Mouse (Mus musculus): ENCODE measurements around the gene Ccnd3. TPM values are rescaled to one million over a fixed set of nuclear protein-coding genes. Genes with fewer than 3 reads are reported as not detected.
"Not testable (repeated sequence)": the region's sequence is repeated elsewhere in the genome, so short reads cannot be mapped to it uniquely, and the experiment has no call there.

The Ccnd3 gene
- polyA plus RNA-seq, 1 experiment from 2014 or later, result 276 TPM

DNA sequence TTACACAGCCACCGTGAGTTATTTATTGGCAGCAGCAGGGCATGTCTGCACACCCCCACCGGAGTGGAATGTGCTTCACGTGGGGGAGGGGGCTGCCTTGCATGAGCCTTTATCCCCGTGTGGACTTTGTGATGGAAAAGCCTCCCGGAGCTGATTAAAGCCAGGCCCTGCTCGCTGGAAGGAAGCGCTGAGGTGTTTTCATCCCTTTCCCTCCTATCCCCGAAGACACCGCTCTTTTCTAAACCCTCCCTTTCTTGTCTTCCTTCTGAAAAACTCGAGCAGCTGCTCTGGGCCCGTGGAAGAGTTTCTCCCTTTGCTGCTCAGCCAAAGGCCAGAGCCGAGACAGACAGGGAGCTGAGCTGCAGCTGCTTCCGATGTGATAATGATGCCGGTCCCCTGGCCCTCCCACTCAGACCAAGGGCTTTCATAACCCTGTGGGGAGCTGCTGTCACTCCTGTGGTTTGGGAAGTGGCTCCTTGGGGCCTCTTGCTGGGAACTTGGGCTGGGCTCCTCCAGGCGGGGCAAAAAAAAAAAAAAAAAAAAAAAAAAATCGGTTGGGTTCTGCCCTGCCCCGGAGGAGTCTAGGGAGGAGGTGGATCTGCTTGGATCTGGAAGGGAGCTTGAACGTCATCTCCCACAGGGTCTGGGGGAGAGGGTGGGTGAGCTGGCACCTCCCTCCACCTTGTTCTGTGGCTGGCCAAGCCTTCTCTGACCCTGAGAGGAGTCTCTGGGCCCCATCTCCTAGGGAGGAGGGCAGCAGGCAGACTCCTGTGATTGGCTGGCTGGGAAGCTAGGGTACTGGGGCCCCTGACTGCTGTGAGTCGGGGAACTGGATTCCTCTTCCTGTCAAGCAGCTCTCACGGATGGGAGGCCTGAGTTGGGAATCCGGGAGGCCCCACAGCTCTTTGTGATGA is 90.7 kb downstream of the Ccnd3 start:
- H3K4me3 ChIP-seq (ENCODE audit: low read length), result peak overlapping the region; percentile 81
- peak overlapping the region; percentile 95 for H3K27ac ChIP-seq (ENCODE audit: low read depth, low read length)
- H3K9me3 ChIP-seq (ENCODE audit: control insufficient read depth, low read length), result no peaks in the 10 kb centered on the region
- peak; percentile 76 for ATAC-seq (ENCODE audit: low FRiP score, low TSS enrichment)
- H3K9ac ChIP-seq (ENCODE audit: low read depth, low read length), result peak overlapping the region; percentile 90
- WGBS, result under 1% methylated on average over 21 of the region's 21 CpGs
- H3K36me3 ChIP-seq (ENCODE audit: control insufficient read depth, insufficient read depth, low read length), result peaks cover 43% of the 10 kb centered on the region
- H3K27me3 ChIP-seq (ENCODE audit: control insufficient read depth, insufficient read depth, low read length), result no peaks in the 10 kb centered on the region
- H3K4me1 ChIP-seq (ENCODE audit: control insufficient read depth, insufficient read depth, low read length), result peaks cover 34% of the 10 kb centered on the region
- H3K4me2 ChIP-seq (replicated peaks; ENCODE audit: low read depth, low read length), result peak overlapping the region; percentile 70

DNA sequence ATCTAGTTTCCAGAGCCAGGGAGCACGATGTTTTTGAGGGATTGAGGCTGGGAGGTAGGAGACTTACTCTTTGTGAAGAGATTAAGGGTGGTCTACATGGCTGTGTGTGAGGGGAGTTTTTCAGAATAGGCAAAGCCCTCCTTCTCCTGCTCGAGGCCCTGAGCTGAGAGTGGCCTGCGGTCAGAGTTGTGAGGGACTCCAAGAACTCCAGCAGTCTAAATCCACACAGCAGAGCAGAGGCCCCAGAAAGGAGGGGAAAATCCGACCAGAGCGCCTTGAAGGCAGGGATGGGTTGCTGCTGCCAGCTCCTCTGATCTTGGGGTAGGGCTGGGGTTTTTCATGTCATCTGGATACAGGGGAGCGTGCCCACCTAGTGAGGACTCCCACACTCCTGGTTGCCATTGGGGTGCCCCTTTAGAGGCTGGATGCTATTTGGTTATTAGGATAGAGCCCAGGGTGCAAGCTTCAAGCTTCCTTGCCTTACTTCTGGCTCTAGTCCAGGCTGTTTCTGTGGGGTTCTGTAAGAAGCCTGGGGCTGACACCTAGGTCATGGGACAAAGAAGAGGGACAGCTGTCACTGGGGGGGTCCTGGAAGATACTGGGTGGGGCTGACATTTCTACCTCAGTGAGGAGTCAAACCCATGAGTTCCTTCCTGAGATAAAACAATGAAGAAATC is 91.4 kb downstream of the Ccnd3 start:
- ATAC-seq (ENCODE audit: low FRiP score, low TSS enrichment), result no peak

GRCm38 (mm10) chr17:47596839-47597164 is 92.0 kb downstream of the Ccnd3 start:
- no peak for ATAC-seq (ENCODE audit: low FRiP score, low TSS enrichment)
- 65% methylated on average over 5 of the region's 5 CpGs for WGBS
- Histone ChIP-seq H3K9me3 (ENCODE audit: control insufficient read depth, low read length) (no peaks in the 10 kb centered on the region), H3K4me2 (replicated peaks; ENCODE audit: low read depth, low read length) (peak overlapping the region; percentile 70), H3K27ac (ENCODE audit: low read depth, low read length) (peak overlapping the region; percentile 95; the same call in 1 of the 2 replicates), H3K36me3 (ENCODE audit: control insufficient read depth, insufficient read depth, low read length) (peaks cover 56% of the 10 kb centered on the region), H3K4me1 (ENCODE audit: control insufficient read depth, insufficient read depth, low read length) (peaks cover 34% of the 10 kb centered on the region), H3K27me3 (ENCODE audit: control insufficient read depth, insufficient read depth, low read length) (no peaks in the 10 kb centered on the region), H3K4me3 (ENCODE audit: low read length) (peak overlapping the region; percentile 81), H3K9ac (ENCODE audit: low read depth, low read length) (peak overlapping the region; percentile 90)

More for the DNA sequence above, 91.4 kb downstream of the Ccnd3 start:
- Histone ChIP-seq H3K4me2 (replicated peaks; ENCODE audit: low read depth, low read length) (peak overlapping the region; percentile 70), H3K27me3 (ENCODE audit: control insufficient read depth, insufficient read depth, low read length) (no peaks in the 10 kb centered on the region), H3K27ac (ENCODE audit: low read depth, low read length) (peak overlapping the region; percentile 95), H3K36me3 (ENCODE audit: control insufficient read depth, insufficient read depth, low read length) (peaks cover 51% of the 10 kb centered on the region), H3K9ac (ENCODE audit: low read depth, low read length) (peak overlapping the region; percentile 90), H3K4me3 (ENCODE audit: low read length) (peak overlapping the region; percentile 81), H3K9me3 (ENCODE audit: control insufficient read depth, low read length) (no peaks in the 10 kb centered on the region), H3K4me1 (ENCODE audit: control insufficient read depth, insufficient read depth, low read length) (peaks cover 34% of the 10 kb centered on the region)
- WGBS, result 21% methylated on average over 6 of the region's 6 CpGs

DNA sequence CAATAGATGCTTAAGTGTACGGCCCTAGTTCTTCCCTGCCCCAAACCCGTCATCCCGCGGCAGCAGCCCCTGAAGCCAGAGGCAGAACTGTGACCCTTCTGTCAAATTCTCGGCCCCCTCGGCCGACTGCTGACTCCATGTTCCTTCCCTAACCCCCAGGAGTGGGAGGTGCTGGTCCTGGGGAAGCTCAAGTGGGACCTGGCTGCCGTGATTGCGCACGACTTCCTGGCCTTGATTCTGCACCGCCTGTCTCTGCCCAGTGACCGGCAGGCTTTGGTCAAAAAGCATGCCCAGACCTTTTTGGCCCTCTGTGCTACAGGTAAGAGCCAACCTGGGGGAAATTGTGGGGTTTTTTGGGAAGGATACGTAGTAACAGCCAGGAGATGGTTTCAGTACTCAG is 92.4 kb downstream of the Ccnd3 start:
- peaks cover 61% of the 10 kb centered on the region for H3K36me3 ChIP-seq (ENCODE audit: control insufficient read depth, insufficient read depth, low read length)
- H3K9ac ChIP-seq (ENCODE audit: low read depth, low read length), result peak overlapping the region; percentile 90

GRCm38 (mm10) chr17:47597838-47598579 is 93.2 kb downstream of the Ccnd3 start:
- Histone ChIP-seq H3K9ac (ENCODE audit: low read depth, low read length) (peak overlapping the region; percentile 90; the same call in 1 of the 2 replicates), H3K9me3 (ENCODE audit: control insufficient read depth, low read length) (no peaks in the 10 kb centered on the region), H3K27me3 (ENCODE audit: control insufficient read depth, insufficient read depth, low read length) (no peaks in the 10 kb centered on the region), H3K36me3 (ENCODE audit: control insufficient read depth, insufficient read depth, low read length) (peaks cover 67% of the 10 kb centered on the region), H3K27ac (ENCODE audit: low read depth, low read length) (peak overlapping the region; percentile 48; the same call in 1 of the 2 replicates), H3K4me2 (replicated peaks; ENCODE audit: low read depth, low read length) (no peak overlapping the region), H3K4me1 (ENCODE audit: control insufficient read depth, insufficient read depth, low read length) (peaks cover 30% of the 10 kb centered on the region), H3K4me3 (ENCODE audit: low read length) (no peak overlapping the region)
- WGBS, result 28% methylated on average over 10 of the region's 10 CpGs
- ATAC-seq (ENCODE audit: low FRiP score, low TSS enrichment), result no peak

More for the DNA sequence above, 92.4 kb downstream of the Ccnd3 start:
- no peaks in the 10 kb centered on the region for H3K27me3 ChIP-seq (ENCODE audit: control insufficient read depth, insufficient read depth, low read length)
- no peaks in the 10 kb centered on the region for H3K9me3 ChIP-seq (ENCODE audit: control insufficient read depth, low read length)
- H3K4me2 ChIP-seq (replicated peaks; ENCODE audit: low read depth, low read length), result peak overlapping the region; percentile 70
- ATAC-seq (ENCODE audit: low FRiP score, low TSS enrichment), result no peak
- 62% methylated on average over 13 of the region's 13 CpGs for WGBS
- peaks cover 34% of the 10 kb centered on the region for H3K4me1 ChIP-seq (ENCODE audit: control insufficient read depth, insufficient read depth, low read length)
- H3K27ac ChIP-seq (ENCODE audit: low read depth, low read length), result peak overlapping the region; percentile 48; the same call in 1 of the 2 replicates
- H3K4me3 ChIP-seq (ENCODE audit: low read length), result peak overlapping the region; percentile 4; the same call in 1 of the 2 replicates

DNA sequence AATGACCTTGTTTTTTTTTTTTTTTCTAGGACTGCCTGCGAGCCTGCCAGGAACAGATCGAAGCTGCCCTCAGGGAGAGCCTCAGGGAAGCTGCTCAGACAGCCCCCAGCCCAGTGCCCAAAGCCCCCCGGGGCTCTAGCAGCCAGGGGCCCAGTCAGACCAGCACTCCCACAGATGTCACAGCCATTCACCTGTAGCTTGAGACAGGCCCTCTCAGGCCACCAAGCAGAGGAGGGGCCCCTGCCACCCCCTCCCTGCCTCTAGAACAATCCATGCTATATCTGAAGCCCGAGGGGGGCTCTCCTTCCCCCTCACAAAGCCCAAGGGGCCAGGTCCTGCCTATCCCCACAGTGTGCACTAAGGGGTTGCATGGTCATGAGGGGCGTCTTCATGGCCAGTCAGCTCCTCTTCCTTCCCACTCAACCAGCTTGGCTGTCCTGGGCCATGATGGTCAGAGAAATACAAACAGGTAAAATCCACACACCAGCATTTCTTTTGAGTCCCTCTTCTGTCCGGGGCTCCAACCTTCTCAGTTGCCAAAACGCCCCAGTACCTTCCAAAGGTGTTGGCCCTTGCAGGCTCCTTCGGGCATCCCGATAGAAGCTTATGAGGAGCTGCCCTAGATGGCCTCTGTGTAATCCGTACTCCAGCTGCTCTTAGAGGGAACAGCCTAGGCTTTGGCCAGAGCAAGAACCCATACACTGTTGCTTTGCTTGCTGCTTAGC is 93.9 kb downstream of the Ccnd3 start:
- ATAC-seq (ENCODE audit: low FRiP score, low TSS enrichment); H3K27me3 ChIP-seq (ENCODE audit: control insufficient read depth, insufficient read depth, low read length); H3K4me2 ChIP-seq (replicated peaks; ENCODE audit: low read depth, low read length); H3K4me3 ChIP-seq (ENCODE audit: low read length); H3K9me3 ChIP-seq (ENCODE audit: control insufficient read depth, low read length); H3K9ac ChIP-seq (ENCODE audit: low read depth, low read length): not testable (repeated sequence)
- 75% methylated on average over 10 of the region's 10 CpGs for WGBS
- Histone ChIP-seq H3K36me3 (ENCODE audit: control insufficient read depth, insufficient read depth, low read length) (peaks cover 72% of the 10 kb centered on the region), H3K27ac (ENCODE audit: low read depth, low read length) (peak overlapping the region; percentile 37; the same call in 1 of the 2 replicates), H3K4me1 (ENCODE audit: control insufficient read depth, insufficient read depth, low read length) (peaks cover 29% of the 10 kb centered on the region)

- 74% methylated on average over 11 of the region's 11 CpGs for WGBS
- Histone ChIP-seq H3K27ac (ENCODE audit: low read depth, low read length) (peak overlapping the region; percentile 37), H3K36me3 (ENCODE audit: control insufficient read depth, insufficient read depth, low read length) (peaks cover 81% of the 10 kb centered on the region), H3K4me3 (ENCODE audit: low read length) (no peak overlapping the region), H3K27me3 (ENCODE audit: control insufficient read depth, insufficient read depth, low read length) (no peaks in the 10 kb centered on the region), H3K4me1 (ENCODE audit: control insufficient read depth, insufficient read depth, low read length) (peaks cover 29% of the 10 kb centered on the region), H3K9me3 (ENCODE audit: control insufficient read depth, low read length) (no peaks in the 10 kb centered on the region), H3K4me2 (replicated peaks; ENCODE audit: low read depth, low read length) (no peak overlapping the region), H3K9ac (ENCODE audit: low read depth, low read length) (no peak overlapping the region)
- no peak for ATAC-seq (ENCODE audit: low FRiP score, low TSS enrichment)
Measured at GRCm38 (mm10) chr17:47599511-47600297, 94.9 kb downstream of the Ccnd3 start.

Data from kidney, embryonic 14.5 days (tissue).